Mouse (Mus musculus) granulocyte monocyte progenitor cell, adult 5-6 weeks (primary cell): ENCODE measurements around the gene Sorbs2. TPM values are rescaled to one million over a fixed set of nuclear protein-coding genes. Genes with fewer than 3 reads are reported as not detected.

Experiments
- ATAC-seq: replicated peaks from 2 replicates; pipeline ENCODE4 v1.8.0; 2016; ENCODE audit warnings: mild to moderate bottlenecking, moderate TSS enrichment, inconsistent platforms; ENCODE audit not compliant: poor library complexity, severe bottlenecking
- total RNA-seq, 2 experiments: library from RNA; stranded (forward) in 1 of 2; stranded (reverse) in 1 of 2; fragments of 200-712, 200-1000 nt in 1 of 2; fragments of >200 nt in 1 of 2; fragmentation: Nextera tagmentation in 1 of 2; gene quantifications; 2 replicates each; pipeline ENCODE4 v1.2.3; 2014 to 2017

Sorbs2 gene
- total RNA-seq, 2 experiments from 2014 or later, result not detected

GRCm38 (mm10) chr8:45675821-45676279, 168.3 kb downstream of the Sorbs2 start:
- ATAC-seq, result no peak

- ATAC-seq, result no peak
Measured at GRCm38 (mm10) chr8:45677114-45677853, 169.7 kb downstream of the Sorbs2 start.

GRCm38 (mm10) chr8:45677854-45678241, 170.3 kb downstream of the Sorbs2 start:
- no peak for ATAC-seq

- ATAC-seq, result no peak
Measured at GRCm38 (mm10) chr8:45681171-45681570, 173.6 kb downstream of the Sorbs2 start.

GRCm38 (mm10) chr8:45682845-45683383, 175.3 kb downstream of the Sorbs2 start:
- no peak for ATAC-seq

- no peak for ATAC-seq
Measured at GRCm38 (mm10) chr8:45687942-45688695, 180.5 kb downstream of the Sorbs2 start.

- no peak for ATAC-seq
Measured at GRCm38 (mm10) chr8:45689611-45690207, 182.1 kb downstream of the Sorbs2 start.

GRCm38 (mm10) chr8:45700100-45700499, 192.5 kb downstream of the Sorbs2 start:
- ATAC-seq, result no peak

GRCm38 (mm10) chr8:45703700-45704101, 196.1 kb downstream of the Sorbs2 start:
- no peak for ATAC-seq

GRCm38 (mm10) chr8:45709098-45709497, 201.5 kb downstream of the Sorbs2 start:
- no peak for ATAC-seq

GRCm38 (mm10) chr8:45709734-45710133, 202.1 kb downstream of the Sorbs2 start:
- no peak for ATAC-seq

GRCm38 (mm10) chr8:45712610-45713009, 205.0 kb downstream of the Sorbs2 start:
- no peak for ATAC-seq

- no peak for ATAC-seq
Measured at GRCm38 (mm10) chr8:45714806-45715205, 207.2 kb downstream of the Sorbs2 start.

- no peak for ATAC-seq
Measured at GRCm38 (mm10) chr8:45715330-45716027, 207.9 kb downstream of the Sorbs2 start.

- no peak for ATAC-seq
Measured at GRCm38 (mm10) chr8:45719776-45720175, 212.2 kb downstream of the Sorbs2 start.

GRCm38 (mm10) chr8:45724204-45724603, 216.6 kb downstream of the Sorbs2 start:
- no peak for ATAC-seq

- ATAC-seq, result no peak
Measured at GRCm38 (mm10) chr8:45725321-45725720, 217.7 kb downstream of the Sorbs2 start.

- no peak for ATAC-seq
Measured at GRCm38 (mm10) chr8:45729850-45730382, 222.3 kb downstream of the Sorbs2 start.

GRCm38 (mm10) chr8:45730795-45731194, 223.2 kb downstream of the Sorbs2 start:
- no peak for ATAC-seq

- no peak for ATAC-seq
Measured at GRCm38 (mm10) chr8:45734071-45734470, 226.5 kb downstream of the Sorbs2 start.
